Mouse (Mus musculus): ENCODE data around the gene Cep72. TPM values are rescaled to one million over a fixed set of nuclear protein-coding genes. Genes with fewer than 3 reads are reported as not detected.

The Cep72 gene
- 0.66 TPM for polyA plus RNA-seq (2014; fragmentation: Illumina TruSeq; extraction: RNeasy Lipid Tissue Mini Kit (QIAGEN cat#74804); ENCODE audit: low read depth, low replicate concordance)

GRCm38 (mm10) chr13:74061613-74062377 lies at the start of gene Cep72:
Gene Cep72, minus strand, starts transcription at chr13:74062299.

DNA sequence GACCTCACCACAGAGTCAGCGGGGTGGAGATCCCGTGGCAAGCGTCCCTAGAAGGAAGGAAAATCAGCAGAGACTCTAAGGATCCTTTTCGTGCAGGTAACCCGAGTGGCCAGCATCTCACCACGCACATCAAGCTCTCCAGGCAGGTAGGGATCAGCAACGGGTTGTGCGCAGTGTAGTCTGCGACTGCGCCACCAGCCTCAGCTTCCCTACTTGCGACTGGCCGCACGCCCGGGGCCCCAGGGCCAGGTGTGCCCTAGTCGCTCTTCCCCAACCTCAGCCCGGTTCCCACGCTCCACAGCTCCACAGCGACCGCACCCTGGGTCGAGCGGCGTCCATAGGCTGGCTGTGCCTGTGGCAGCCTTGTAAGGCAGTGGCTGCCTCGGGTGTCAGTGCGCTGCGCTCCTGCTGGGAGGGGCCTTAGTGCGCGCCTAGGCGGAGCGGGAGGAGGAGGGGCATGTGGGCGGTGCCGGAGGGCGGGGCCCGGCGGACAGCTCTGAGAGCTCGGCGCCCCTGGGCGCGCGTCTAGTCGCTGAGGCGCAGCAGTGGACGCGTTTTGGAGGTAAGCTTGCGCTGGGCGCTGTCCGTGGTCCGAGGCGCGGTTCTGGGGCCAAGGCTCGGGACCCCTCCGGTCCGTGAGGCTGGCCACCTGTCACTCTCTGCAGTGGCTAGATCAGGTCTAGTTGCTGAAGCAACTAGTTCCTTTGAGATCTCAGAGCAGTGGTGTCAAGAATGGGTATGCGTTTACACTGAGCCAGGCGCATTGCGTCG lies 53.0 kb downstream of the Cep72 start, which contains the start of gene Tppp:
Gene Tppp, plus strand, starts transcription at position 460 of the 771 bp plus-strand sequence.

Other genes with a start within 250 kb of the Cep72 start
- gene Nkd2, start 214.7 kb downstream of the Cep72 start, polyA plus RNA-seq (2014; fragmentation: Illumina TruSeq; extraction: RNeasy Lipid Tissue Mini Kit (QIAGEN cat#74804); ENCODE audit: low read depth, low replicate concordance), result not detected
- gene Trip13, start 124.5 kb downstream of the Cep72 start, polyA plus RNA-seq (2014; fragmentation: Illumina TruSeq; extraction: RNeasy Lipid Tissue Mini Kit (QIAGEN cat#74804); ENCODE audit: low read depth, low replicate concordance), result 0.87 TPM
- gene Brd9, start 124.5 kb downstream of the Cep72 start, polyA plus RNA-seq (2014; fragmentation: Illumina TruSeq; extraction: RNeasy Lipid Tissue Mini Kit (QIAGEN cat#74804); ENCODE audit: low read depth, low replicate concordance), result 6.6 TPM
- gene Zdhhc11, start 98.4 kb downstream of the Cep72 start, polyA plus RNA-seq (2014; fragmentation: Illumina TruSeq; extraction: RNeasy Lipid Tissue Mini Kit (QIAGEN cat#74804); ENCODE audit: low read depth, low replicate concordance), result not detected
- gene Tppp, start 52.9 kb downstream of the Cep72 start, polyA plus RNA-seq (2014; fragmentation: Illumina TruSeq; extraction: RNeasy Lipid Tissue Mini Kit (QIAGEN cat#74804); ENCODE audit: low read depth, low replicate concordance), result 4.2 TPM
- gene Slc9a3, start 59.2 kb upstream of the Cep72 start, polyA plus RNA-seq (2014; fragmentation: Illumina TruSeq; extraction: RNeasy Lipid Tissue Mini Kit (QIAGEN cat#74804); ENCODE audit: low read depth, low replicate concordance), result not detected
- 16.1 TPM for gene Exoc3, start 146.4 kb upstream of the Cep72 start, polyA plus RNA-seq (2014; fragmentation: Illumina TruSeq; extraction: RNeasy Lipid Tissue Mini Kit (QIAGEN cat#74804); ENCODE audit: low read depth, low replicate concordance)
- not detected for gene Ahrr, start 230.0 kb upstream of the Cep72 start, polyA plus RNA-seq (2014; fragmentation: Illumina TruSeq; extraction: RNeasy Lipid Tissue Mini Kit (QIAGEN cat#74804); ENCODE audit: low read depth, low replicate concordance)